Mouse (Mus musculus): ENCODE results near the gene Sfmbt1.

DNA sequence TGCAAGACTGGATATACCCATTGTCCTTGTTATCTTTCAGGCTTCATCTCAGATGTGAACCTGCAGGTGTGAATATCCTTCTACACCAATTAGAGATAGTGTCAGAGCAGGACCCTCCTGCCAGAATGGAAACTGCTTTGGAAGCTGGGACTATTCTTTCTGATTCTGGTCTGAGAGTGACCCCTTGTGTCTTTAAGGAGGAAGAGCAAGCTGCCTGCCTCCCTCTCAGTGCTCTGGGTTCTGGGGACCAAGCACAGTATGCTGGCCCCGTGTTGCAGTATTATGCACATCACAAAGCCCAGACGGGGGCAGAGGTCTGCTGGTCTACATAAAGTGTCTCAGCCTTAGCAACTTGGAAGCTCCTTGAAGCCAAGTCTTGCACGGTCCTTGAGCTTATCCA is 150.7 kb downstream of the Sfmbt1 start:
- TF ChIP-seq CTCF (conservative IDR thresholded peaks at IDR 0.05; ENCODE audit: low read length), result peak; percentile 38
- no peak for TF ChIP-seq NANOG (IDR thresholded peaks at IDR 0.05; ENCODE audit: borderline replicate concordance, low read length)
